10 mouse cellular contexts compared by ENCODE assay signal in genomic region chr14:80039645-80040272, GRCm38 (mm10). TPM values are rescaled to one million over a fixed set of nuclear protein-coding genes. Genes with fewer than 3 reads are reported as not detected.
A peak's percentile ranks its signal among the peaks of the same experiment; 100 is the strongest.
DNase-seq lines count a peak whose midpoint lies in the region; ATAC-seq and TF ChIP-seq lines count a peak whose summit lies in the region.
"Had no signal": no experiment of that assay in that cellular context is flagged by ENCODE, and none has a peak within 500 bp of the region (broad histone marks: within the 10 kb centered on the region; RNA-seq: fewer than 3 reads in every experiment).

No protein-coding gene starts in this region.

- 0 out of 2 replicates have a peak, but pooled peaks cover 8% of the 10 kb centered on the region for H3K4me1 ChIP-seq in kidney, embryonic 14.5 days (ENCODE audit: control insufficient read depth, insufficient read depth, low read length)
- H3K4me1 ChIP-seq in forebrain, embryonic 15.5 days = peaks cover 6% of the 10 kb centered on the region; the same call in 1 of the 2 replicates
- no peaks in the 10 kb centered on the region for H3K4me1 ChIP-seq in kidney, postnatal 0 days (replicated peaks; ENCODE audit: insufficient read depth, low read length)

- no peaks in the 10 kb centered on the region for H3K9me3 ChIP-seq in kidney, embryonic 14.5 days (ENCODE audit: control insufficient read depth, low read length)
- no peaks in the 10 kb centered on the region for H3K9me3 ChIP-seq in forebrain, embryonic 15.5 days
- H3K9me3 ChIP-seq in kidney, postnatal 0 days (replicated peaks; ENCODE audit: low read length) = no peaks in the 10 kb centered on the region

- no peak overlapping the region for H3K4me3 ChIP-seq in kidney, embryonic 14.5 days (ENCODE audit: low read length)
- no peak overlapping the region for H3K4me3 ChIP-seq in forebrain, embryonic 15.5 days
- no peak overlapping the region for H3K4me3 ChIP-seq in kidney, postnatal 0 days (replicated peaks; ENCODE audit: low read depth, low read length)

- TF ChIP-seq CTCF in kidney, postnatal 0 days (IDR thresholded peaks at IDR 0.05; ENCODE audit: low read depth) = peak; percentile 13; the same call in 1 of the 2 replicates

- DNase-seq in kidney, adult 11 months = no peak
- DNase-seq in kidney, postnatal 0 days (ENCODE audit: low spot score) = peak; percentile 72
- peak; percentile 74 for DNase-seq in retina, postnatal 1 day
- no peak for DNase-seq in thymus, postnatal 0 days (ENCODE audit: low spot score)
- DNase-seq in left cerebral cortex, adult 8-10 months (ENCODE audit: low spot score in 2 of 2) = no peak
- DNase-seq in frontal cortex, postnatal 25 days (ENCODE audit: low spot score in 2 of 2) = no peak

- 34% methylated on average over 4 of the region's 4 CpGs for WGBS in kidney, embryonic 14.5 days
- 44% methylated on average over 4 of the region's 4 CpGs for WGBS in forebrain, embryonic 15.5 days
- WGBS in kidney, postnatal 0 days = 36% methylated on average over 4 of the region's 4 CpGs

- H3K27me3 ChIP-seq in kidney, embryonic 14.5 days (ENCODE audit: control insufficient read depth, insufficient read depth, low read length) = no peaks in the 10 kb centered on the region
- H3K27me3 ChIP-seq in forebrain, embryonic 15.5 days = no peaks in the 10 kb centered on the region
- H3K27me3 ChIP-seq in kidney, postnatal 0 days (ENCODE audit: insufficient read depth, low read length) = no peaks in the 10 kb centered on the region

- peak; percentile 83 for ATAC-seq in kidney, embryonic 14.5 days (ENCODE audit: low FRiP score, low TSS enrichment)
- ATAC-seq in forebrain, embryonic 15.5 days (replicated peaks) = peak; percentile 80
- ATAC-seq in kidney, postnatal 0 days (replicated peaks; ENCODE audit: low FRiP score, low read depth) = no peak; the same call in 1 of the 2 replicates

- no peak overlapping the region for H3K27ac ChIP-seq in kidney, embryonic 14.5 days (ENCODE audit: low read depth, low read length)
- peak overlapping the region; percentile 45; the same call in 1 of the 2 replicates for H3K27ac ChIP-seq in forebrain, embryonic 15.5 days (replicated peaks)
- H3K27ac ChIP-seq in kidney, postnatal 0 days = no peak overlapping the region

- no peaks in the 10 kb centered on the region for H3K36me3 ChIP-seq in kidney, embryonic 14.5 days (ENCODE audit: control insufficient read depth, insufficient read depth, low read length)
- H3K36me3 ChIP-seq in forebrain, embryonic 15.5 days = no peaks in the 10 kb centered on the region
- H3K36me3 ChIP-seq in kidney, postnatal 0 days (ENCODE audit: insufficient read depth, low read length) = no peaks in the 10 kb centered on the region
- H3K36me3 ChIP-seq: G1E had no signal

- no peak overlapping the region for H3K4me2 ChIP-seq in kidney, embryonic 14.5 days (replicated peaks; ENCODE audit: low read depth, low read length)
- no peak overlapping the region for H3K4me2 ChIP-seq in forebrain, embryonic 15.5 days (replicated peaks)
- no peak overlapping the region for H3K4me2 ChIP-seq in kidney, postnatal 0 days (ENCODE audit: low read length)

- H3K9ac ChIP-seq in kidney, embryonic 14.5 days (ENCODE audit: low read depth, low read length) = no peak overlapping the region
- no peak overlapping the region for H3K9ac ChIP-seq in forebrain, embryonic 15.5 days (replicated peaks)
- H3K9ac ChIP-seq in kidney, postnatal 0 days (ENCODE audit: low read depth, low read length) = no peak overlapping the region

RNA-seq across cellular contexts. Expression of gene Olfm4, which starts 55.9 kb away (rescaled TPM):
- 2.4 and 2.6 TPM in 2 replicates for polyA plus RNA-seq in kidney, embryonic 14.5 days (2014; fragmentation: Nextera tagmentation; extraction: Ambion mirVana)
- polyA plus RNA-seq in forebrain, embryonic 15.5 days (2015; fragmentation: Nextera tagmentation; extraction: Ambion mirVana) = 1.9 and 2.0 TPM in 2 replicates
- 2.7 and 2.8 TPM in 2 replicates for polyA plus RNA-seq in kidney, postnatal 0 days (2015; fragmentation: Nextera tagmentation; extraction: Ambion mirVana)
- 7.1 and 7.6 TPM in 2 replicates for polyA plus RNA-seq in thymus, postnatal 0 days (2015; fragmentation: Nextera tagmentation; extraction: Ambion mirVana)
- 1 to 10 TPM in 1 of 4 experiments, under 1 TPM in 3; 0.39 to 1.2 (median 0.78) TPM for total RNA-seq in left cerebral cortex, adult 8-10 months (2022)
- polyA plus RNA-seq: G1E; liver, adult 2 months had no signal

Comparison
In these comparisons a context has a peak if more than half of its experiments do, and no peak if none do; other contexts are left out.
1. DNase-seq: peak in kidney, postnatal 0 days (single experiment) and retina, postnatal 1 day (single experiment); none in kidney, adult 11 months (single experiment), thymus, postnatal 0 days (single experiment), left cerebral cortex, adult 8-10 months (0 of 2) and frontal cortex, postnatal 25 days (0 of 2).